Mouse (Mus musculus) MEL (cell line): Measurements from ENCODE around the gene Cds2.

Source experiments
- BHLHE40 ChIP-seq: IDR thresholded peaks from 2 replicates; pipeline ENCODE4 v1.6.1; 2012; ENCODE audit warnings: low read depth, mild to moderate bottlenecking, inconsistent platforms, low read length, improper control_type of control experiment, borderline replicate concordance
- CHD2 ChIP-seq: IDR thresholded peaks from 2 replicates; pipeline ENCODE4 v1.6.1; 2011; ENCODE audit warnings: low read length, improper control_type of control experiment
- CTCF ChIP-seq, 3 experiments: IDR thresholded peaks in 2 of 3; conservative IDR thresholded peaks in 1 of 3; 2 replicates each; pipeline ENCODE4 v1.5.1; 2011 to 2012; ENCODE audit warnings: low read length in 3 of 3, low read depth in 2 of 3, mild to moderate bottlenecking in 2 of 3, improper control_type of control experiment in 1 of 3, inconsistent platforms in 1 of 3, mixed read lengths in 1 of 3, moderate library complexity in 1 of 3; ENCODE audit not compliant: control insufficient read depth in 1 of 3, insufficient read depth in 1 of 3, poor library complexity in 1 of 3, severe bottlenecking in 1 of 3
- EP300 ChIP-seq, 2 experiments: IDR thresholded peaks; 2 replicates each; pipeline ENCODE4 v1.6.1; 2011; ENCODE audit warnings: improper control_type of control experiment in 2 of 2, low read length in 2 of 2, low read depth in 1 of 2, mild to moderate bottlenecking in 1 of 2
- MAZ ChIP-seq: IDR thresholded peaks from 2 replicates; pipeline ENCODE4 v1.6.1; 2012; ENCODE audit warnings: low read depth, mild to moderate bottlenecking, inconsistent platforms, low read length, improper control_type of control experiment
- MEF2A ChIP-seq: IDR thresholded peaks from 2 replicates; pipeline ENCODE4 v1.6.1; 2014; ENCODE audit warnings: low read depth, mild to moderate bottlenecking, inconsistent platforms, low read length, improper control_type of control experiment; ENCODE audit not compliant: poor library complexity, insufficient replicate concordance, severe bottlenecking; ENCODE audit errors: extremely low read depth
- NRF1 ChIP-seq: IDR thresholded peaks from 2 replicates; pipeline ENCODE4 v1.6.1; 2014; ENCODE audit warnings: low read depth, mild to moderate bottlenecking, inconsistent platforms, low read length, improper control_type of control experiment, moderate library complexity; ENCODE audit not compliant: poor library complexity, insufficient read depth, severe bottlenecking
- POLR2A ChIP-seq, 2 experiments: IDR thresholded peaks; 2 replicates each; pipeline ENCODE4 v1.6.1; 2011 to 2012; ENCODE audit warnings: low read length in 2 of 2, mild to moderate bottlenecking in 2 of 2, control low read depth in 1 of 2, improper control_type of control experiment in 1 of 2, low read depth in 1 of 2, moderate library complexity in 1 of 2; ENCODE audit not compliant: control insufficient read depth in 1 of 2, insufficient read depth in 1 of 2, poor library complexity in 1 of 2
- POLR2AphosphoS5 ChIP-seq: IDR thresholded peaks from 2 replicates; pipeline ENCODE4 v1.6.1; 2012; ENCODE audit warnings: low read depth, borderline replicate concordance, mild to moderate bottlenecking, inconsistent platforms, low read length, moderate library complexity, mixed read lengths
- RCOR1 ChIP-seq: IDR thresholded peaks from 2 replicates; pipeline ENCODE4 v1.6.1; 2012; ENCODE audit warnings: low read depth, mild to moderate bottlenecking, inconsistent platforms, low read length, improper control_type of control experiment
- ZNF384 ChIP-seq: IDR thresholded peaks from 2 replicates; pipeline ENCODE4 v1.6.1; 2012; ENCODE audit warnings: low read depth, mild to moderate bottlenecking, inconsistent platforms, low read length, improper control_type of control experiment

- TF ChIP-seq EP300 (IDR thresholded peaks at IDR 0.05; ENCODE audit: low read depth in 1 of 2, low read length in 2 of 2) (no peak), CTCF (IDR thresholded peaks at IDR 0.05 in 2 of 3, conservative IDR thresholded peaks at IDR 0.05 in 1 of 3; ENCODE audit: control insufficient read depth in 1 of 3, insufficient read depth in 1 of 3, low read depth in 2 of 3, low read length in 3 of 3, poor library complexity in 1 of 3, severe bottlenecking in 1 of 3) (no peak), POLR2A (IDR thresholded peaks at IDR 0.05; ENCODE audit: control insufficient read depth in 1 of 2, insufficient read depth in 1 of 2, low read depth in 1 of 2, low read length in 2 of 2, poor library complexity in 1 of 2) (no peak), NRF1 (no peak), CHD2 (no peak), RCOR1 (no peak), BHLHE40 (no peak), MEF2A (no peak), ZNF384 (no peak), POLR2AphosphoS5 (no peak), MAZ (no peak)
Observed at GRCm38 (mm10) chr2:132279336-132279882, 16.5 kb downstream of the Cds2 start.
